Mouse (Mus musculus): ENCODE results near the gene Blvra.

The Blvra gene

DNA sequence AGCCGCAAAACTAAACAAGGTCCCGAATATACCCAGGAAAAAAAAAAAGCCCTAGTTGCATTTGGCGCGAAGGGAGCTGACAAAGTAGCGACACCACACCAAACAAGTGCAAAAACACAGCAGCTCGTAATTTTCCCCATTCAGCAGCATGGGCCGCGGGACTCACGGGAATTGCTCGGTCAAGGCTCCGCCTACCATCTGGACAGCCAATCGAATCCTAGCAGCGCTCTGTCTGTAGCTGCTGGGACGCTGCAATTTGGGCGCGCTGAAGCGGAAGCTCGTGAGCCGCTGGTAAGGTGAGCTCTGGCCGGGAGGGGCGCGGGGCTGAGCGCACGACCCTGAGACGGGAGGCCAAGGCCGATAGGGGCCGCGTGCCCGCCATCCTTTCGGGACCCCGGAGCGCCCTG lies at the start of gene Blvra:
TSS of gene Blvra (plus strand) at position 231 of the 407 bp plus-strand sequence.
- TF ChIP-seq GATA4 (IDR thresholded peaks at IDR 0.05; ENCODE audit: insufficient replicate concordance, low read length) = no peak

- no peak for TF ChIP-seq GATA4 (IDR thresholded peaks at IDR 0.05; ENCODE audit: insufficient replicate concordance, low read length)
Measured at GRCm38 (mm10) chr2:127035006-127035605, 35.4 kb upstream of the Blvra start.

DNA sequence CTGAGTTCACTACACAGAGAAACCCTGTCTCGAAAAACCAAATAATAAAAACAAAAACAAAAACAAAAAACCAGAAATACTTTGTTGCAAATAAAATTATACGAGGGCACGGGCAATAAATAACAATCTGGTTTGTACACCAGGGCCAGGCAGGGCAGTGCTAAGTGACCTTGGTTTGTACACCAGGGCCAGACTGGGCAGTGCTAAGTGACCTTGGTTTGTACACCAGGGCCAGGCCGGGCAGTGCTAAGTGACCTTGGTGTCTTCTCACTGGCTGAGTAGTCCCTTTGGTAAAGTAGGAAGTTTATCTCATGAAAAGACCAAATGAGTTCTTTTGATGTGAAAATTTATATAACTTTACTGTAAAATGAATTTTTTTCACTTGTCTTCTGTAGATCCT lies 33.2 kb upstream of the Blvra start:
- TF ChIP-seq GATA4 (IDR thresholded peaks at IDR 0.05; ENCODE audit: insufficient replicate concordance, low read length) = no peak

DNA sequence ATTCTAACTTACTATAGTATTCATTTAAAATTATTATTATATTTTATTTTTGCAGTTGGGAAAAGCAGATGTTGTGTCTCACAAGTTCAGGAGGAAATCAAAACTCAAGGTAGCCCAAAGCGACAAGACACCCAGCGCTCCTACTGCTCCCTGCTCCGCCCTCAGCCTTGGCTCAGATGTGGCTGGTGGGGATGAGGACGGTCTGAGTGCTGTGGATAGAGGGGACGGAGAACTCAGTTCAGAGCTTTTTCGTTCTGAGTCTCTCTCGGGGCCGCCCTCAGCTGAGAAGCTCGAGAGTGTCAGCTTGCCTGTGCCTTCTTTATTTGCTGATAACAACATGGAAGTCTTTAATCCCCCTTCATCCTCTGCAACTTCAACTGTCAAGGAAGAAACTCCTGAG lies 9.0 kb upstream of the Blvra start:
- no peak for TF ChIP-seq GATA4 (IDR thresholded peaks at IDR 0.05; ENCODE audit: insufficient replicate concordance, low read length)

GRCm38 (mm10) chr2:127068806-127069205 lies 1.7 kb upstream of the Blvra start:
- TF ChIP-seq GATA4 (IDR thresholded peaks at IDR 0.05; ENCODE audit: insufficient replicate concordance, low read length) = no peak

GRCm38 (mm10) chr2:127069781-127070434 lies 557 bp upstream of the Blvra start:
- no peak for TF ChIP-seq GATA4 (IDR thresholded peaks at IDR 0.05; ENCODE audit: insufficient replicate concordance, low read length)

GRCm38 (mm10) chr2:127070879-127071278 lies 414 bp downstream of the Blvra start:
- TF ChIP-seq GATA4 (IDR thresholded peaks at IDR 0.05; ENCODE audit: insufficient replicate concordance, low read length) = no peak

DNA sequence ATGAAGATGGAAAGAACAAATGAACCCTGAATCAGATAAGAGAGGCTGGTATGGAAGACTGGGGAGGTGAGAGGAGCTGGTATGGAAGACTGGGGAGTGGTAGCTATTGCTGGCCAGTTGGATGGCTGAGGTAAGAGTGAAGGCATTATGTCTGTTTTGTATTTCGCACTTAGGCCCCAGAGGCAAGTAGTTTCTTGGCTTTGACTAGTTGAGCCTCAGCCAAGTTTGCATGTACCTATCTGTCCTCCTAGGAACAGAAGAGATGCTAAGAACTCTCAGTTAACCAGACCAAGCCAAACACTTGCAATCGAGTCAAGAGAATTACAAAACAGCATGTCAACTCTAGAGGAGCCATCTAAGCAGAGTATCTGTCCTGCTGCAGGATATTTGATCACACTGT lies 3.7 kb downstream of the Blvra start:
- no peak for TF ChIP-seq GATA4 (IDR thresholded peaks at IDR 0.05; ENCODE audit: insufficient replicate concordance, low read length)

GRCm38 (mm10) chr2:127077611-127078010 lies 7.1 kb downstream of the Blvra start:
- no peak for TF ChIP-seq GATA4 (IDR thresholded peaks at IDR 0.05; ENCODE audit: insufficient replicate concordance, low read length)

DNA sequence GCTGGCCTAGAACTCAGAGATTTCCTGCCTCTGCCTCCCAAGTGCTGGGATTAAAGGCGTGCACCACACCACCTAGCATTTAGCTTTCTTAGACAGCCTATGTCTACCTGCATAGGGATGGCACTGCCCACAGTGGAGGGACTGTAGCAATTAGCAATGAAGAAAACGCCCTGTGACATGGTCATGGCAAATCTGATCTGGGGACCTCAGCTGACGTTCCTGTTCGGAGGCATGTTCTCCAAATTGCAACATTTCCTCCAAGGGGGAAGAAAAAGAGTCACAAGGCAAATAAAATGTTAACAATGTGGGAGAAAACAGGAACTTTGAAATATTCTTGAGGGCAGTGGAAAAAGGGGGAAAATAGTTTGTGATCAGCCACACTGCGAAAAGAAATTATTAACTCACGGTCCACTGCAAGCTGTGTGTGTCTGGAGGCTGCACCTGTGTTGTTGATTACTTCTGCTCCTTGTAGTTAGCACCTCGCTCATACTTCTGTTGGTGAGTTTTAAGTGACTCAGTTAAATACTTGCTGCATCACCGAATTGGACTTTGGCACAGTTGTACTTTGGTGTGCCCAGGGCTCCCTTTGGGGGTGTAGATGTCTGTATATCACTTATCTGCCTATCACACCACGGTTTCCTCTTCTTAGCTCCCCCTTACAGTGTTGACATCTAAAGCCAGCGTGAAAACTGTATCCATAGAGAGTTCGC lies 9.6 kb downstream of the Blvra start:
- no peak for TF ChIP-seq GATA4 (IDR thresholded peaks at IDR 0.05; ENCODE audit: insufficient replicate concordance, low read length)

DNA sequence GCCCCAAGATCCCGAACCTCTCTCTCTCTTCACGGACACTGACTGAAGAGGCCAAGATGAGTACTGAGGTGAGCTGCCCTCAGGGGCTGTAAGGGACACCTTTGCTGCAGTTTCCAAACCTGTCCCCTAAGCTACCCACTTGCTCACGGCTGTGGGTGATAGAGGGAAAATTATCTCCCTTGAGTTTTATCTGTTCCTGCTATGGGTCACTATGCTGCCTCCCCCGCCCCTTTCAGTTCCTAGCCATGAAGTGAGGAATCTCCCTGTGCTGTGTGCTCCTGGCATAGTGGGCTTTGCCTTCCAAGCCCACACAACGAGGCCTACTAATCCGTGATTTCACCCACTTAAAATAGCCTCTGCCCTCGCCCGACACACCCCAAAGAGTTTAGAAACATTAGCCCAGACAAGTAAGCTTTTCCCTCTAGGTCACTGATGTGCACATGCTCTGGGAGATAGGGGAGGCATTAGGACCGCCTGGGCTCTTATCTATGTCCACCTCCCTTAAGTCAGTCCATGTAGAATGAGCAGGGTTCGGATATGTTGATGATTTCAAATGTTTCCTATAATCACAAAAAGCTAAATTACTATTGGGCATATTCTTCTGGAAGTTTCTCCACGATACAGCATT lies 10.2 kb downstream of the Blvra start:
- TF ChIP-seq GATA4 (IDR thresholded peaks at IDR 0.05; ENCODE audit: insufficient replicate concordance, low read length) = no peak

DNA sequence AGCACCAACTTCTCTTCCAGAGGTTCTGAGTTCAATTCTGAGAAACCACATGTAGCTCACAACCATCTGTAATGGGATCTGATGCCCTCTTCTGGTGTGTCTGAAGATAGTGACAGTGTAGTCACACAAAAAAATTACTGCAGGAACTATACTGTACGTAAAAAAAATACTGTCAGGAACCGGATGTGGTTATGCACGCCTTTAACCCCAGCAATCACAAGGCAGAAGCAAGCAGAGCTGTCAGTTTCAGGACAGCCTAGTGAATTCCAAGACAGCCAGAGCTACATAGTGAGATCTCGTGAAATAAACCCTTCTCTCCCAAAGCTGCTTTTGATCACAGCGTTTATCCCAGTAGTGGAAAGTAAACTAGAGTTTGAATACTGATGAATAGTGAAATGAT lies 15.8 kb downstream of the Blvra start:
- TF ChIP-seq GATA4 (IDR thresholded peaks at IDR 0.05; ENCODE audit: insufficient replicate concordance, low read length) = no peak

- TF ChIP-seq GATA4 (IDR thresholded peaks at IDR 0.05; ENCODE audit: insufficient replicate concordance, low read length) = no peak
Measured at GRCm38 (mm10) chr2:127092000-127092399, 21.5 kb downstream of the Blvra start.

DNA sequence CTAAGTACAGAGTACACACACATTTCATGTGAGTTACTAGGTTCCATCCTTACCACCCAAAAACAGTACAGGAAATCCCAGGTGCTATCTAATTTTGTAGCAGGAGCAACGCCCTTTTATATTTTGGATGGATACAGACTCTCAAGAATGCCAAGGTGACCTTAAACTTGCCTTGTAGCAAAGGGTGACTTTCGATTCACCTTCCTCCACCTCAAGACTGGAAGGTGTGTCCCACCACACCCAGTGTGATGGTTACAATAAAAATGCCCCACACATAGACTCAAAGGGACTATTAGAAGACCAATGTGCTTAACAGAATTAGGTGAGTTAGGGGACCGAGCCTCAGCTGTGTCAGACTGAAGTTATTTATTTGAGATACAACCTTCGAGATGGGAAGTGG lies 38.5 kb downstream of the Blvra start:
- TF ChIP-seq GATA4 (IDR thresholded peaks at IDR 0.05; ENCODE audit: insufficient replicate concordance, low read length) = no peak

DNA sequence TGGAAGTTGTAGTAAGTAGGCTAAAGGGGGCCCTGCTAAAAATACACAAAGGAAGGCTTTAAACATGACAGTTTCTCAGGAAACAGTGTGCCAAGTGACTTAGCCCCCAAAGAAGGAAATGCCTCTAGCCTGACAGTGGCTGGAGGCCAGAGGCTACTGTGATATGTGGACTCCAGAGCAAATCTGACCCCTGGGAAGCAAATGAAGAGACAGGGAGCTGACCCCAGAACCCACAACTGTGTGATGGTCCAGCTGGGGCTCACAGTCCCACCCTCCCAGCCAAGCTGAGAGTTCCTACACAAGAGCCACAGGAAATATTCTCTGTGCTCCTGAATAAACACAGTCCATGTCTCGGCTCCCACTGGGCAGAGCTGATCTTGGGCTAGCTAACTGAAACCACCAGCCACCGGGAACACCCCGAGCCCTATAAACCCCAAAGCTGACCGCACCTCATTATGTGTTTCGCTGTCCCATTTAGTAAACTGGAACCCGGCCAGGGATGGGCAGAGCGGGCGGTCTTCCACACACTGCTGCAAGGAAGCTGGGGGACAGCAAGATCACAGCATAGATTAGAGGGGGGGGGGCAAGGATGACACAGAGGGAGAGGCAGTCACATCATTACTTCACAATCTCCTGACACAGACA lies 51.2 kb downstream of the Blvra start:
- TF ChIP-seq GATA4 (IDR thresholded peaks at IDR 0.05; ENCODE audit: insufficient replicate concordance, low read length) = no peak
